Mouse (Mus musculus): ENCODE measurements around the gene Vwa3b. TPM values are rescaled to one million over a fixed set of nuclear protein-coding genes. Genes with fewer than 3 reads are reported as not detected.
A peak's percentile ranks its signal among the peaks of the same experiment; 100 is the strongest.

The Vwa3b gene
- total RNA-seq, 2 experiments from 2014 or later = 0.69 to 0.83 TPM

GRCm38 (mm10) chr1:37063841-37064240, 37.4 kb downstream of the Vwa3b start:
- DNase-seq = peak; percentile 34 to 60

- DNase-seq = no peak
These were observed 39.4 kb downstream of the Vwa3b start for GRCm38 (mm10) chr1:37065658-37066412.

DNA sequence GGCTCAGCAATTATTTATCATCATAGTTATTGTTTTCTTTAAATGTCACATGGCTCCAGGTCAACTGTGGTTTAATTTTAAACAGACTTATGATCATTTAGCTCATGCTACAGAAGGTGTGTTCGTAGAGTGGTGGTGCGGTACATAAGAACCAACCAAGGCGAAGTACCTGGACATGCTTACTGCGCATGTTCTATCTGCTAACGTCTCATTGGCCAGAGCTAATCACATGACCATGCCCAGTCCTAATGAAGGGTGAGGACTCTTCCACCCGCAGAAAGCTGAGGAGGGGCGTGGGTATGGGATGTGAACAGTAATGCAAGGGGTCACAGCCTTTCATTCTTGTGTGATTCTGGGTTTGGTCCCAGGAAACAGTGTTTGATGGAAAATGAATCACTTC, 49.4 kb downstream of the Vwa3b start:
- no peak for DNase-seq

DNA sequence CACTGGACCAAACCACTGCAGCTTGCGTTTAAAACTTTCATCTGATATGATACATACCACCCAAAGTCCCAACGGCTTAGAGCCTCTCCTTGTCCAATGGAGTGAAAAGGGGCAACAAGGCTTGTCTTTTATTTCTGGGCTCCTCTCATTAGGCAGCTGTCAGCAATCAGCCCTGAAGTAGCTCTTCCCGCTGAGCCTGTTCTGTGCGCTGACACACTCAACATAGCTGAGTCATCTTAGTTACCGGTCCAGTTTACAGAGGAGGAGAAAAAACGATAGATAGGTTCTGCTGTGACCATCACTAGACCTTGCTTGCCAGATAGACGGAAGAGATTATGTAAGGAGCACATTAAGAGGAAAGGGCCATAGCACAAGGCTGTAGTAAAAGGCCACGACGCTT, 50.9 kb downstream of the Vwa3b start:
- no peak for DNase-seq

DNA sequence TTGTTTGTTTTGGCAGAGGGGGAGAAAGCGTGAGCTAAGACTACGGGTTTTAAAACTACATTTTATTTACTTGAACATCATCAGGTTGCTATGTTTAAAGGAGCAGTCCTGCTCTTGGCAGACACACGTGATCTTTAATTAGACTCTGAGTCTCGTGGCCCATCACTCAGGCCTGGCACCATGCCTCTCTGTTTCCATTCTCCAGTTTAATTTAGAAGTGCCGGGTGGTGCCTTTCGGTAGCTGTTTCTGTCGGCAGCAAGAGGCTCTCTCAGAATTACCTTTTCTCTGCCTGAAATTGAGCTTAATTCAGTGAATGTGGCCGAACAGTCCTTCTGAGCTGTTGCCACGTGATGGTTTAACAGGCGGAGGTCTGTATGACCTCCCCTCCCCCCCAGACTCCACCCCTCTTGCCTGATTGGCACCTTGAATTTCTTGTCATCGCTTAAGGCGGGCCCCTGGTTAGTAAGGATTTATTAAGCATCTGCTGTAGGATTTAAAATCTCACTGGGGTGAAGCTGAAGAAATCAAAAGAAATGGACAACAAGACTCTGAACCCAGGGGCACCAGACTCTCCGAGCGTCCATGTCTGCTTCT, 51.7 kb downstream of the Vwa3b start:
- DNase-seq = no peak

DNA sequence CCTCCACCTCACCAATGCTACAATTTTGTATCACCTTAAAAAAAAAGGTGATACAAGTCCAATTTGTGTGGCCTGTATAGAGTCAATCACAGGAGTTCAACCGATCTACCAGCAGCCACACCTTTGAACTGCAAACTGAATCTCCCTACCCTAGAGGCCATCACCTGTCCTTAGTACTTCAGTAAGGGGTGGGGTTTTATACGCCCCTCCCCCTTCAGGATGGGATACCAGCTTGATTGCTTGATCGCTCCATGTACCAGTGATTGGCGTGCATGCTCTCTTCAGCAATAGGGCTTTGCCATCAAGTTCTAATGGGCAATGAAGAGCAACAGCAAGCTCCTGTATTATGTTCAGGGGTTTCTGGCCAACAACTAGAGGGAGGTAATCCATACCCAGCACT, 54.0 kb downstream of the Vwa3b start:
- no peak for DNase-seq

- no peak for DNase-seq
These were observed 55.2 kb downstream of the Vwa3b start for GRCm38 (mm10) chr1:37081376-37082214.

DNA sequence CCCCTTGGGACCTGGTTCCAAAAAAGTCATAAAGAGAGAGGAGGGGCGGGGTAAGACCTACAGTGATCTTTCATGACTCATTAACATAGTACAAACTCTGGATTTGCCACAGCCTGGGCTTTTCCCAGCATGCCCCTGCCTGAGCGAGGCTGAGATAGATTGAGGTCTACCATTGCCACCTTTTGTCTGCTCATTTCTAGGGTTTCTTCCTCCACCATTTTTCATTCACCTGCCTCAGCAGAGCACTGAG, 55.7 kb downstream of the Vwa3b start:
- no peak for DNase-seq

GRCm38 (mm10) chr1:37084075-37084474, 57.7 kb downstream of the Vwa3b start:
- DNase-seq = no peak

DNA sequence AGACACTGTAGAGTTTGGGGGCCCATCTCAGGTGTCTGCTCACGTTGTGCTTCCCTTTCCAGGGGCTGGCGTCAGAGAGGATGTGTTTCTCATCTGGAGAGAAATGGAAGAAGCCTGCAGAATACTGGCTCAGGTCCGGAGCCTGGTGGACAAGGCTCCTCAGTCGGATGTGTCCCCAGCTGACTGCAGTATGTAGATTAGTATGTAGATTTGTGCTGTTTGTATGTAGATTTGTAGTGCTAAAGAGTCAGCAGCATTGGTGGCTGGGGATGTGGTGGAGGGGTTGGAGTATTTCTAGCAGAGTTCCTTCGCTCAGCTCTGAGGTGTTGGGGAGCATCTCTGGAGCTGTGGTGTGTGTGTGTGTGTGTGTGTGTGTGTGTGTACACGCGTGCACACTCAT, 58.8 kb downstream of the Vwa3b start:
- no peak for DNase-seq

GRCm38 (mm10) chr1:37089191-37089590, 62.8 kb downstream of the Vwa3b start:
- no peak for DNase-seq

DNA sequence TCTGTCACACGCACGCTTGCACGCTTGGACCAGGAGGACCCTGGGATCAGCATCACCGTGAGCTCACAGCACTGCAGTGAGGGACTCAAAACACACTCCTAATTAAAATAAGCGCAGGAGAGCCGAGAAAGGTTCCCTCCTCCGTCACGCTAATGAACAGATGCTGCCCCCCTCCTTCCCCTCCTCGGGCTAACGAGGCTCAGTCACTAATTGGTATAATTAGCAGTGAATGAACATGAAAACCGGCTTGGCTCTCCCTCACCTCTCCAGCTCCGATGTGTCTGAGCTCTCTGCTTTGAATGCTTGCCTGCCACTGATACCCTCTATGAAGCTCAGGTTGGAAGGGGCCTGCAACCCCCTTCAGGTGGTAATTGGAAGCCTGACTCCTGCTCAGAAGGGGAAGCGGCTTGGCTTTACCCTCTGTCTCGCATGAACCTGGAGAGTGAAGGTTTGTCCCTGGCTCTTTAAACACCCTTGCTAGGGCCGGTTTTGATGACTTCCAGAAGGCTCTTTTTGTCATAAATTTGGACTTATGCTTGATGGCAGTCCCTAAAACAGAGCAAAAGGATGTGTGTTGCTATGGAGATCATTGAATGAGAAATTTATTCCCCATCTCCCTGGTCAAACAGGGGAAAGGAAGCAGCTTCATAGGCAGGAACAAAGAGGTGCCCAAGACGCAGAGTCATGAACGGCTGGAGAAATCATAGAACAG, 71.1 kb downstream of the Vwa3b start:
- no peak for DNase-seq

DNA sequence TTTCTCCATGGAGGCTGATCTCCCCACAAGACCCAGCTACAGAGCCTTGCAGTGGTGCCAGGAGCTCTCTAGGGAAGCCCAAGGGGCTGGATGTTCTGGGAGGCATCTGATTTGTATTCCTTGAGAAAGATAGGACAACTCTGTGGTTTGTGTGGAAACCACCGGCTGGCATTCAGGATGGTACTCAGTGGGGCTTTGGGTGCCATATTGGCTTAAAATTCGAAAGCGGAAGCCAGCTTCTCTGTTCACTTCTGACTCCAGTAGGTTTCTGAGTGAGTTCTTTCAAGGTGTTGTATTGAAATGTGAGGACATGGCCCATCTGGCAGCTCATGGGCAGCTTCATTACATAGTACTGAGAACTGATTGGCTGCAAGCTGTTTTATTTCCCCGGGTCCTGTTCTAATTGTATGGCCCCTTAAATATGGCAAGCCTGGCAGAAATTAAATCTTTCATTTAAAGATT, 71.7 kb downstream of the Vwa3b start:
- no peak for DNase-seq

- no peak for DNase-seq
These were observed 74.0 kb downstream of the Vwa3b start for GRCm38 (mm10) chr1:37100361-37100760.

GRCm38 (mm10) chr1:37101016-37101415, 74.6 kb downstream of the Vwa3b start:
- DNase-seq = no peak

GRCm38 (mm10) chr1:37101717-37102116, 75.3 kb downstream of the Vwa3b start:
- no peak for DNase-seq

DNA sequence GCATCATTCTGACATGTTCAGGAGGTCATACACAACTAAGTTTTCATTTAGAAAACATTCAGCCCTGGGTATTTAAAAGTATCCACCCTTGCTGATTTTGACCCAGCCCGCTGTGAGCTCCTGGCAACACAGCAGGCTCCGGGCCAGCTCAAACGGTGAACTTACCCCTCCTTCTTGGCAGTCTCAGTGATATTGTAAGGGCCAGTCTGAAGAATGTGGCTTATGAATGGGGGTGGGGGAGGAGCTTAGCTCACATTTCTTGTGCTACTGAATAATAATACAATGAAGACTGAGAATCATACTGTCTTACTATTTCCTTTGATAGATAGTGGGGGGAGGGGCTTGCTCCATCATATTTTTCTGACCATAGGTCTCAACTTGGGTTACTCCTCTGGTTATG, 78.8 kb downstream of the Vwa3b start:
- peak; percentile 5 to 22 for DNase-seq

DNA sequence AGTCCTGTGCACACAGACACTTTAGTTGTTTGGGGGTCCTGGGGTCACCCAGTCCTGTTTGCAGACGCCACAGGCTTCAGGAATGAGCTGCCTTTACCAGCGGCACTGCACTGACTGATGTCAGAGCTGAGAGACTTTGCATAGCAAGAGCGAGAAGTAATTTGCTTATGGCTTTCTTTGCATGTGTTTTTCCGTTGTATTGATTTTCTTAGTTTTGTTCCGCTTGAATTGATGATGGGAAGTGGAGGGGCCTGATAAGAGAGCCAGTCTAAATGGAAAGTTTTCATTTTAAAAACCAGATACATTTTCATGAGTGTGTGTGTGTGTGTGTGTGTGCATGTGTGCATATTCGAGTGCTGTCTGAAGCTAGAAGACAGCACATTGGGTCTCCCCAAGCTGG, 87.4 kb downstream of the Vwa3b start:
- DNase-seq = no peak

GRCm38 (mm10) chr1:37115847-37116246, 89.5 kb downstream of the Vwa3b start:
- no peak for DNase-seq

- no peak for DNase-seq
These were observed 90.2 kb downstream of the Vwa3b start for GRCm38 (mm10) chr1:37116574-37116973.

- no peak for DNase-seq
These were observed 91.6 kb downstream of the Vwa3b start for GRCm38 (mm10) chr1:37117964-37118363.

DNA sequence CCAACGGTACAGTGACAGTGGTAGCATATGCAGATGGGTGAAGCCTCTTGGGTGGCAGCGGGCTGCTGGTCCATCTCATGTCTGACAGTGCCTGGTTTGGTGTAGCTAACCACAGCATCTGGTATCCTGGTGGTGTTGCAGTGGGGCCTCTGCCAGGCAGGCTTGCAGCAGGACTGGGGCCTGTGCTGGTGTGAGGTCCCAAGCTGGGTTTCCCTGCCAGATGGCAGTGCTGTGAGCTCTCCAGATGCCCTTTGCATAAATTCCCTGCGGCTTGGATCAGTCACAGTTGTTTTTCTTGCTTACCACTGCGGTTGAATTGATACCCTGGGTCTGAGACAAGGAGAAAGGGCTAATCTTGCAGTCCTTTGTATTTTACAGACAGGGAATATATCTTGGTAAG, 95.9 kb downstream of the Vwa3b start:
- peak; percentile 5 to 24 for DNase-seq

GRCm38 (mm10) chr1:37122798-37123197, 96.4 kb downstream of the Vwa3b start:
- no peak for DNase-seq

All from adrenal gland, postnatal 36 days (tissue).